Mouse (Mus musculus) kidney, embryonic 16.5 days (tissue): Measurements from ENCODE around the gene Stat1. TPM values are rescaled to one million over a fixed set of nuclear protein-coding genes. Genes with fewer than 3 reads are reported as not detected.

Source experiments
- ATAC-seq: fragments of 200-750 bp; cut with Nextera tagmentation; 2 replicates; pipeline ENCODE4 v1.8.0; 2017; ENCODE audit warnings: moderate TSS enrichment; ENCODE audit not compliant: low FRiP score, low TSS enrichment
- H3K27ac ChIP-seq: fragments of 300-500 bp; sonication (generic); 2 replicates; pipeline ENCODE4 v1.5.1; 2014; ENCODE audit warnings: low read length
- H3K27me3 ChIP-seq: fragments of 300-500 bp; sonication (generic); 2 replicates; pipeline ENCODE4 v1.6.1; 2014; ENCODE audit warnings: low read length, control low read depth, mixed read lengths; ENCODE audit not compliant: insufficient read depth
- H3K36me3 ChIP-seq: fragments of 300-500 bp; sonication (generic); 2 replicates; pipeline ENCODE4 v1.6.1; 2014; ENCODE audit warnings: low read length, control low read depth, mixed read lengths; ENCODE audit not compliant: insufficient read depth
- H3K4me1 ChIP-seq: fragments of 300-500 bp; sonication (generic); 2 replicates; pipeline ENCODE4 v1.6.1; 2014; ENCODE audit warnings: low read length, control low read depth, mixed read lengths; ENCODE audit not compliant: insufficient read depth
- H3K4me2 ChIP-seq: fragments of 300-500 bp; sonication (generic); replicated peaks from 2 replicates; pipeline ENCODE4 v1.6.1; 2014; ENCODE audit warnings: low read depth, low read length
- H3K4me3 ChIP-seq: fragments of 300-500 bp; sonication (generic); 2 replicates; pipeline ENCODE4 v1.5.1; 2014; ENCODE audit warnings: mild to moderate bottlenecking, low read length
- H3K9ac ChIP-seq: fragments of 300-500 bp; sonication (generic); replicated peaks from 2 replicates; pipeline ENCODE4 v1.6.1; 2014; ENCODE audit warnings: low read length
- H3K9me3 ChIP-seq: fragments of 300-500 bp; sonication (generic); 2 replicates; pipeline ENCODE4 v1.6.1; 2016; ENCODE audit warnings: low read length, control low read depth
- WGBS: fragments of 180-500 bp; shearing (Covaris S2); extraction: QIAGEN DNeasy Blood & Tissue Kit; methylation state at CpG from one replicate; pipeline ENCODE4 v1.1.7; 2014; 5-methylcytosine and 5-hydroxymethylcytosine counted together
- polyA plus RNA-seq: library from polyadenylated mRNA; unstranded; fragments of >200 nt; fragmentation: Nextera tagmentation; extraction: Ambion mirVana; gene quantifications from 2 replicates; pipeline ENCODE4 v1.2.1, GENCODE M21; 2015

The Stat1 gene
- polyA plus RNA-seq: 18.6 and 21.5 TPM in 2 replicates

GRCm38 (mm10) chr1:52118860-52119591 lies at the start of gene Stat1:
Gene Stat1, plus strand, starts transcription at chr1:52119440.
- 3% methylated on average over 37 of the region's 37 CpGs for WGBS
- peak within 1 kb of the TSS; percentile 91 for H3K4me2 ChIP-seq
- H3K27me3 ChIP-seq: no peaks in the 10 kb centered on the region
- peak within 1 kb of the TSS; percentile 92 for H3K4me3 ChIP-seq
- H3K9me3 ChIP-seq: no peaks in the 10 kb centered on the region
- peak within 1 kb of the TSS; percentile 76 for H3K9ac ChIP-seq
- peaks cover 9% of the 10 kb centered on the region; the same call in 1 of the 2 replicates for H3K4me1 ChIP-seq
- H3K27ac ChIP-seq: peak within 1 kb of the TSS; percentile 64
- 0 out of 2 replicates have a peak, but pooled peaks cover 3% of the 10 kb centered on the region for H3K36me3 ChIP-seq
- ATAC-seq: peak; percentile 96

GRCm38 (mm10) chr1:52079724-52080367 lies 39.4 kb upstream of the Stat1 start:
- Histone ChIP-seq H3K9ac (no peak overlapping the region), H3K4me1 (no peaks in the 10 kb centered on the region), H3K27me3 (no peaks in the 10 kb centered on the region), H3K4me3 (no peak overlapping the region), H3K27ac (no peak overlapping the region), H3K36me3 (no peaks in the 10 kb centered on the region), H3K9me3 (no peaks in the 10 kb centered on the region), H3K4me2 (no peak overlapping the region)
- WGBS: 21% methylated on average over 10 of the region's 10 CpGs
- ATAC-seq: no peak

GRCm38 (mm10) chr1:52080375-52080774 lies 38.9 kb upstream of the Stat1 start:
- Histone ChIP-seq H3K27me3 (no peaks in the 10 kb centered on the region), H3K4me1 (no peaks in the 10 kb centered on the region), H3K9ac (no peak overlapping the region), H3K27ac (no peak overlapping the region), H3K9me3 (no peaks in the 10 kb centered on the region), H3K4me3 (no peak overlapping the region), H3K36me3 (no peaks in the 10 kb centered on the region), H3K4me2 (no peak overlapping the region)
- no peak for ATAC-seq
- WGBS: 29% methylated on average over 8 of the region's 8 CpGs

GRCm38 (mm10) chr1:52086236-52086635 lies 33.0 kb upstream of the Stat1 start:
- Histone ChIP-seq H3K27me3 (no peaks in the 10 kb centered on the region), H3K9ac (no peak overlapping the region), H3K4me2 (no peak overlapping the region), H3K4me1 (no peaks in the 10 kb centered on the region), H3K27ac (no peak overlapping the region), H3K9me3 (no peaks in the 10 kb centered on the region), H3K4me3 (no peak overlapping the region), H3K36me3 (no peaks in the 10 kb centered on the region)
- WGBS: 23% methylated on average over 4 of the region's 4 CpGs
- no peak for ATAC-seq

- Histone ChIP-seq H3K27ac (no peak overlapping the region), H3K9ac (no peak overlapping the region), H3K27me3 (no peaks in the 10 kb centered on the region), H3K4me1 (no peaks in the 10 kb centered on the region), H3K36me3 (no peaks in the 10 kb centered on the region), H3K4me3 (no peak overlapping the region), H3K4me2 (no peak overlapping the region), H3K9me3 (no peaks in the 10 kb centered on the region)
- 70% methylated on average over 1 of the region's 1 CpGs for WGBS
- ATAC-seq: no peak
Measured at GRCm38 (mm10) chr1:52087128-52087527, 32.1 kb upstream of the Stat1 start.

- no peak for ATAC-seq
- WGBS: 63% methylated on average over 4 of the region's 4 CpGs
Measured at GRCm38 (mm10) chr1:52088634-52089033, 30.6 kb upstream of the Stat1 start.

GRCm38 (mm10) chr1:52098618-52099232 lies 20.5 kb upstream of the Stat1 start:
- Histone ChIP-seq H3K36me3 (no peaks in the 10 kb centered on the region), H3K9me3 (no peaks in the 10 kb centered on the region), H3K4me3 (no peak overlapping the region), H3K27ac (no peak overlapping the region), H3K4me1 (no peaks in the 10 kb centered on the region), H3K27me3 (no peaks in the 10 kb centered on the region), H3K9ac (no peak overlapping the region), H3K4me2 (no peak overlapping the region)
- WGBS: 70% methylated on average over 3 of the region's 3 CpGs
- no peak for ATAC-seq

More at GRCm38 (mm10) chr1:52088634-52089033, 30.6 kb upstream of the Stat1 start:
- H3K4me3 ChIP-seq: no peak overlapping the region
- no peak overlapping the region for H3K4me2 ChIP-seq
- no peaks in the 10 kb centered on the region for H3K9me3 ChIP-seq
- no peak overlapping the region for H3K9ac ChIP-seq
- H3K36me3 ChIP-seq: no peaks in the 10 kb centered on the region
- no peaks in the 10 kb centered on the region for H3K4me1 ChIP-seq
- no peaks in the 10 kb centered on the region for H3K27me3 ChIP-seq
- H3K27ac ChIP-seq: no peak overlapping the region

GRCm38 (mm10) chr1:52100496-52100895 lies 18.7 kb upstream of the Stat1 start:
- Histone ChIP-seq H3K4me2 (no peak overlapping the region), H3K27me3 (no peaks in the 10 kb centered on the region), H3K4me3 (no peak overlapping the region), H3K9me3 (no peaks in the 10 kb centered on the region), H3K4me1 (no peaks in the 10 kb centered on the region), H3K9ac (no peak overlapping the region), H3K27ac (no peak overlapping the region), H3K36me3 (no peaks in the 10 kb centered on the region)
- 70% methylated on average over 6 of the region's 6 CpGs for WGBS
- ATAC-seq: no peak

GRCm38 (mm10) chr1:52102795-52103194 lies 16.4 kb upstream of the Stat1 start:
- H3K9ac ChIP-seq: no peak overlapping the region
- H3K4me2 ChIP-seq: no peak overlapping the region
- no peaks in the 10 kb centered on the region for H3K9me3 ChIP-seq
- no peak for ATAC-seq
- H3K27ac ChIP-seq: no peak overlapping the region
- H3K4me1 ChIP-seq: no peaks in the 10 kb centered on the region
- H3K36me3 ChIP-seq: no peaks in the 10 kb centered on the region
- H3K4me3 ChIP-seq: no peak overlapping the region
- 85% methylated on average over 8 of the region's 8 CpGs for WGBS
- H3K27me3 ChIP-seq: no peaks in the 10 kb centered on the region

- no peak for ATAC-seq
- WGBS: 72% methylated on average over 11 of the region's 11 CpGs
- no peak overlapping the region for H3K27ac ChIP-seq
Measured at GRCm38 (mm10) chr1:52107206-52107605, 12.0 kb upstream of the Stat1 start.

More at GRCm38 (mm10) chr1:52107206-52107605, 12.0 kb upstream of the Stat1 start:
- Histone ChIP-seq H3K9me3 (no peaks in the 10 kb centered on the region), H3K4me1 (no peaks in the 10 kb centered on the region), H3K36me3 (no peaks in the 10 kb centered on the region), H3K9ac (no peak overlapping the region), H3K4me3 (no peak overlapping the region), H3K4me2 (no peak overlapping the region), H3K27me3 (no peaks in the 10 kb centered on the region)
